Mouse (Mus musculus): ENCODE measurements at regions not wholly inside any gene's neighbourhood (a gene's known extent, or its start where the extent isn't known, plus 50 kb on each side); places are given as distances from the start of the nearest gene placed in this dataset.

DNA sequence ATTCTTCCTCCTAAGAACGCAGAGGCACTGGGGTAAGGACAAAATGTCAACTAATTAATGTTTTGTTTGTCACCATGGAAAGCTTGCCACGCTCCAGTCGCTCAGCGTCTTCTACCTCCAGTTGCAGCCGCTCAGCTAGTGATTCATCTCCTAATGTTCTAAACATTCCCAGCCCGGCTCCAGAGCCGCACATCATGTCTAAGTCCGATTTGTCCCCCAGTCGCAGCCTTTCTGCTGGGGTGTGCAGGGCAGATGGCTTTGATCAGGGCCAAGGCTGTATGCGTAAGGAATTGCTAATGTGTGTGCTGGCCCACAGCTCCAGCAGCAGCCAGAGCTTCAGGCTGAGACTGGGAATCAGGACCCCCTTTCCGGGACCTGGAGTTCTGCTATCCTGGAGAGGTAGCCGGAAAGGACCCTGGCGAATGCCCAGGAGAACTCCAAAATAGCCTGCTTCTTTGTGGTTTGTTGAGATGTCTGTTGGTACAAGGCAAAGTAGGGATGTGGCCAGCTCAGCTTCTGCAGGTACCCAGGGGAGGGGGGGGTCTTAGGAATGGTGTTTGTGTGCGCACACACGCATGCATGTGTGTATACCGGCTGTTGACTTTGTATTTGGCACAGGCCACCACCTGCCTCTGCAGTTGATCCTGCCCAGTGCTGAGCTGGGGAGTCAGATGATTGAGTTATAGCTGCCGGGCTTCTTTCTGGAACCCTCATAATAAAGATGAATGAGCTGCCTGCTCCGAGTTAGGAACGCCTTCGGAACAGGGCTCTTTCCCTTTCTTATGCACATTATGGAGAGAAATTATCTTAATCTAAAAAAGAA, 143.0 kb upstream of the Kcng1 start:
- no peaks in the 10 kb centered on the region for H3K27me3 ChIP-seq (replicated peaks)
- H3K4me1 ChIP-seq (ENCODE audit: control insufficient read depth in 1 of 2, insufficient read depth in 2 of 2): no peaks in the 10 kb centered on the region
- H3K9ac ChIP-seq (ENCODE audit: insufficient read depth, low read depth): no peak overlapping the region
- no peaks in the 10 kb centered on the region for H3K79me2 ChIP-seq (replicated peaks; ENCODE audit: control insufficient read depth, extremely low read depth, insufficient read depth, poor library complexity, severe bottlenecking)
- no peak overlapping the region for H3K27ac ChIP-seq (ENCODE audit: insufficient read depth, low read depth)
- H3K4me3 ChIP-seq (replicated peaks in 1 of 3; ENCODE audit: low read depth in 2 of 3, low read length in 2 of 3, poor library complexity in 1 of 3): no peak overlapping the region
- in situ Hi-C loops (cut with MboI; ENCODE audit: low pct_ligation_motif_present, low pct_unique_long_range_greater_than_20kb, low sequenced_read_pairs) (no loop called here), dilution Hi-C loops (cut with MboI; ENCODE audit: extremely low pct_ligation_motif_present, extremely low pct_unique_long_range_greater_than_20kb, low sequenced_read_pairs) (no loop called here)
- H3K9me3 ChIP-seq (replicated peaks; ENCODE audit: low read length): peaks cover 26% of the 10 kb centered on the region
- no peak for DNase-seq (ENCODE audit: extremely low read depth)
- TF ChIP-seq BHLHE40 (IDR thresholded peaks at IDR 0.05; ENCODE audit: low read depth, low read length) (no peak), ELF1 (IDR thresholded peaks at IDR 0.05; ENCODE audit: low read depth, low read length) (no peak), SIN3A (IDR thresholded peaks at IDR 0.05; ENCODE audit: low read length) (no peak), CHD1 (IDR thresholded peaks at IDR 0.05; ENCODE audit: low read depth, low read length) (no peak), CTCF (conservative IDR thresholded peaks at IDR 0.05 in 1 of 2, IDR thresholded peaks at IDR 0.05 in 1 of 2; ENCODE audit: low read depth in 2 of 2, low read length in 2 of 2) (no peak), POLR2A (IDR thresholded peaks at IDR 0.05; ENCODE audit: low read depth, low read length) (no peak)
- H3K36me3 ChIP-seq (replicated peaks in 1 of 2; ENCODE audit: control insufficient read depth in 1 of 2, insufficient read depth in 1 of 2, low read length in 1 of 2): no peaks in the 10 kb centered on the region
- H3K4me2 ChIP-seq (ENCODE audit: insufficient read depth, low read depth, poor library complexity, severe bottlenecking): no peak overlapping the region

- Histone ChIP-seq H3K36me3 (replicated peaks in 1 of 2; ENCODE audit: control insufficient read depth in 1 of 2, insufficient read depth in 1 of 2, low read length in 1 of 2) (no peaks in the 10 kb centered on the region), H3K79me2 (replicated peaks; ENCODE audit: control insufficient read depth, extremely low read depth, insufficient read depth, poor library complexity, severe bottlenecking) (no peaks in the 10 kb centered on the region), H3K4me2 (ENCODE audit: insufficient read depth, low read depth, poor library complexity, severe bottlenecking) (no peak overlapping the region), H3K4me3 (replicated peaks in 1 of 3; ENCODE audit: low read depth in 2 of 3, low read length in 2 of 3, poor library complexity in 1 of 3) (no peak overlapping the region), H3K9ac (ENCODE audit: insufficient read depth, low read depth) (no peak overlapping the region), H3K4me1 (ENCODE audit: control insufficient read depth in 1 of 2, insufficient read depth in 2 of 2) (no peaks in the 10 kb centered on the region), H3K27ac (ENCODE audit: insufficient read depth, low read depth) (no peak overlapping the region), H3K9me3 (replicated peaks; ENCODE audit: low read length) (peaks cover 26% of the 10 kb centered on the region), H3K27me3 (replicated peaks) (peaks cover 4% of the 10 kb centered on the region)
- DNase-seq (ENCODE audit: extremely low read depth): no peak
- TF ChIP-seq MEF2A (IDR thresholded peaks at IDR 0.05; ENCODE audit: borderline replicate concordance, low read depth, low read length) (no peak), GABPA (IDR thresholded peaks at IDR 0.05; ENCODE audit: insufficient replicate concordance, low read depth, low read length) (no peak), MXI1 (IDR thresholded peaks at IDR 0.05; ENCODE audit: low read depth, low read length) (no peak), CTCF (conservative IDR thresholded peaks at IDR 0.05 in 1 of 2, IDR thresholded peaks at IDR 0.05 in 1 of 2; ENCODE audit: low read depth in 2 of 2, low read length in 2 of 2) (peak in 1 of 2 experiments; percentile 43; a peak in 1 of 4 replicates)
- dilution Hi-C loops (cut with MboI; ENCODE audit: extremely low pct_ligation_motif_present, extremely low pct_unique_long_range_greater_than_20kb, low sequenced_read_pairs): no loop called here
- in situ Hi-C loops (cut with MboI; ENCODE audit: low pct_ligation_motif_present, low pct_unique_long_range_greater_than_20kb, low sequenced_read_pairs): no loop called here
Observed at GRCm38 (mm10) chr2:168423551-168423950, 142.0 kb upstream of the Kcng1 start.

DNA sequence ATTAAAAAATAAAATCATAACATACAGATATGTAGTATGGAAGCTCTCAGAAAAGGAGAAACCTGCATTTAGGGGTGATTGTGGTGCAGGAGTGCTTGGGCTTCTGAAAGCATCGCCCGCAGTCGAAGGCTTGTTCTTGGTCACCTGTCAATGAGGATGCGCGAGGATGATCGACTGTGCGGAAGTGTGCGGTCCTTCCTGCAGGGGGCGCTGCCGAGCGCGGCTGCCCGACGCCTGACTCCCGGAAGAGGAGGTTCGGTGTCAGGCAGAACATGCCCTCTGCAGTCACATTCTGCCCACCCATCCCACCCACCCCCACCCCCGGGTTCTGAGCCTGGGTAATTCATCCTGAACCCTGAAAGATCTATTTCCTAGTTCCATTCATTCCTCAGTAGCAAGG, 133.6 kb upstream of the Kcng1 start:
- Histone ChIP-seq H3K36me3 (replicated peaks in 1 of 2; ENCODE audit: control insufficient read depth in 1 of 2, insufficient read depth in 1 of 2, low read length in 1 of 2) (no peaks in the 10 kb centered on the region), H3K9ac (ENCODE audit: insufficient read depth, low read depth) (no peak overlapping the region), H3K27me3 (replicated peaks) (peaks cover 12% of the 10 kb centered on the region), H3K9me3 (replicated peaks; ENCODE audit: low read length) (peaks cover 8% of the 10 kb centered on the region), H3K27ac (ENCODE audit: insufficient read depth, low read depth) (no peak overlapping the region), H3K79me2 (replicated peaks; ENCODE audit: control insufficient read depth, extremely low read depth, insufficient read depth, poor library complexity, severe bottlenecking) (no peaks in the 10 kb centered on the region), H3K4me2 (ENCODE audit: insufficient read depth, low read depth, poor library complexity, severe bottlenecking) (no peak overlapping the region), H3K4me1 (ENCODE audit: control insufficient read depth in 1 of 2, insufficient read depth in 2 of 2) (peaks cover 2 to 4% of the 10 kb centered on the region in 2 experiments; a peak in 2 of 4 replicates), H3K4me3 (replicated peaks in 1 of 3; ENCODE audit: low read depth in 2 of 3, low read length in 2 of 3, poor library complexity in 1 of 3) (no peak overlapping the region)
- TF ChIP-seq GABPA (IDR thresholded peaks at IDR 0.05; ENCODE audit: insufficient replicate concordance, low read depth, low read length) (no peak), ELF1 (IDR thresholded peaks at IDR 0.05; ENCODE audit: low read depth, low read length) (no peak), CHD2 (IDR thresholded peaks at IDR 0.05; ENCODE audit: low read length) (no peak), CTCF (conservative IDR thresholded peaks at IDR 0.05 in 1 of 2, IDR thresholded peaks at IDR 0.05 in 1 of 2; ENCODE audit: low read depth in 2 of 2, low read length in 2 of 2) (peak in 1 of 2 experiments; percentile 56; a peak in 2 of 4 replicates), POLR2A (IDR thresholded peaks at IDR 0.05; ENCODE audit: low read depth, low read length) (no peak), MAZ (IDR thresholded peaks at IDR 0.05; ENCODE audit: low read depth, low read length) (no peak)
- dilution Hi-C loops (cut with MboI; ENCODE audit: extremely low pct_ligation_motif_present, extremely low pct_unique_long_range_greater_than_20kb, low sequenced_read_pairs): no loop called here
- in situ Hi-C loops (cut with MboI; ENCODE audit: low pct_ligation_motif_present, low pct_unique_long_range_greater_than_20kb, low sequenced_read_pairs): no loop called here
- no peak for DNase-seq (ENCODE audit: extremely low read depth)

Data from CH12.LX (cell line).